8 mouse cellular contexts compared by ENCODE assay signal in the genomic region with DNA sequence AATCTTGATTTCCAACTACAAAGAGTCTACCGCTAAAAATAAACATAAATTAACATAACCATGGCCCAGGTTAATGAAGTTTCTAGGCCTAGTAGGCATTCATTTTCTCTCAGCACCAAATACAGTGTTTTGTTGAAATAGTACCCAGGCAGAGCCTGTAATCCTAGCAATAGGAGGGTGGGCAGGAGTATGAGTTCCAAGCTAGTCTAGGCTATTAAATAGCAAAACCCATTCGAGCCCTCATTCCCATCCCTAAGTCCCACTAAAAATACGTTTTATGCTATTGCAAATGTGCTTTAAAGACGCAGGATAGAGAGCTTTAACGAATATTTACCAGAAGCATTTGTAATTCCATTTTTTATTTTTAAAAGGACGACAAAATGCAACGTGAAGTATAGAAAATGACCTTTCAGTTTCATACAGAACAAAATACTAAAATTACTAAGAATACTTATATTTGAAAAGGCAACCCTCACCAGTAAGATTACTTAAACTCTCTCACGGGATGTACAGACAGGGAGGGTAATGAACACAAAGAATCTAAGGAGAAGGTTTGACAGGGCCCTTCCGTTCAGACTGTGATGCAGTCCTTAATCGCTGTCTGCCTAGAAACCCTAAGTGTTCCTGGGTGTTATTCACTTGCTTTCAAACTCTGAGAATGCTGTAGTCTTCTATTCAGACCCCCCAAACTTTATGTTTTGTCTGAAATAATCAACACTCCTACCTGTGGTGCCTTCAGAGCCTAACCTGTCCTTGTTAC. TPM values are rescaled to one million over a fixed set of nuclear protein-coding genes. Genes with fewer than 3 reads are reported as not detected.
DNase-seq lines count a peak whose midpoint lies in the region; ATAC-seq and TF ChIP-seq lines count a peak whose summit lies in the region.

No protein-coding gene starts in this region.

- peak overlapping the region; percentile 68 for H3ac ChIP-seq in C2C12 (ENCODE audit: control insufficient read depth, insufficient read length, low read depth)

- no peak for TF ChIP-seq CTCF in C2C12 (IDR thresholded peaks at IDR 0.05; ENCODE audit: control insufficient read depth, insufficient read depth, insufficient read length)

- 2% methylated on average over 10 of the region's 10 CpGs for WGBS in limb, embryonic 15.5 days

- peak overlapping the region; percentile 52 for H3K4me2 ChIP-seq in limb, embryonic 15.5 days

- H3K9me3 ChIP-seq in limb, embryonic 15.5 days, result no peaks in the 10 kb centered on the region

- peaks cover 18% of the 10 kb centered on the region; the same call in 1 of the 2 replicates for H3K4me1 ChIP-seq in limb, embryonic 15.5 days

- H3K4me3 ChIP-seq in C2C12 (ENCODE audit: insufficient read depth, poor library complexity, severe bottlenecking), result peak overlapping the region; percentile 98
- H3K4me3 ChIP-seq in limb, embryonic 15.5 days, result peak overlapping the region; percentile 92

- no peaks in the 10 kb centered on the region for H3K27me3 ChIP-seq in C2C12 (ENCODE audit: control insufficient read depth, insufficient read depth, insufficient read length)
- H3K27me3 ChIP-seq in limb, embryonic 15.5 days, result no peaks in the 10 kb centered on the region

- peaks cover 15% of the 10 kb centered on the region for H3K36me3 ChIP-seq in C2C12 (ENCODE audit: control insufficient read depth, insufficient read depth)
- no peaks in the 10 kb centered on the region for H3K36me3 ChIP-seq in limb, embryonic 15.5 days

- peak; percentile 0; the same call in 1 of the 2 replicates for ATAC-seq in frontal cortex, adult (ENCODE audit: low TSS enrichment)
- peak; percentile 19 for ATAC-seq in erythroblast, adult 5-6 weeks (replicated peaks; ENCODE audit: low FRiP score, poor library complexity, severe bottlenecking)
- no peak for ATAC-seq in limb, embryonic 15.5 days (ENCODE audit: insufficient number of reproducible peaks, low FRiP score, low TSS enrichment, low read depth)

- peak overlapping the region; percentile 86 for H3K9ac ChIP-seq in limb, embryonic 15.5 days

- peak overlapping the region; percentile 100 for H3K27ac ChIP-seq in limb, embryonic 15.5 days

- no peak for DNase-seq in frontal cortex, adult 2 months (ENCODE audit: extremely low spot score in 1 of 2, low spot score in 1 of 2)
- DNase-seq in adipocyte (ENCODE audit: low spot score), result no peak
- DNase-seq in layer of hippocampus, postnatal 14 days (ENCODE audit: low spot score in 2 of 2), result no peak
- DNase-seq in cerebellum, adult 11-12 months, result no peak

- peaks cover 86% of the 10 kb centered on the region for H3K79me2 ChIP-seq in C2C12 (ENCODE audit: control insufficient read depth, insufficient read depth)

- peaks cover 80% of the 10 kb centered on the region for H3K79me3 ChIP-seq in C2C12 (ENCODE audit: low read depth)

TF ChIP-seq in C2C12, 6 proteins besides CTCF, POLR2A, EP300 and RAD21:
- no peak for TF ChIP-seq FOSL1 (IDR thresholded peaks at IDR 0.05; ENCODE audit: insufficient read depth, low read length, poor library complexity, severe bottlenecking)
- no peak for TF ChIP-seq USF1 (IDR thresholded peaks at IDR 0.05; ENCODE audit: low read depth)
- no peak for TF ChIP-seq CEBPB (IDR thresholded peaks at IDR 0.05; ENCODE audit: low read depth)
- no peak for TF ChIP-seq MYOD1 (IDR thresholded peaks at IDR 0.05; ENCODE audit: control insufficient read depth, insufficient read length, low read depth)
- no peak for TF ChIP-seq MYOG (IDR thresholded peaks at IDR 0.05; ENCODE audit: control insufficient read depth, extremely low read depth, insufficient read length)
- no peak for TF ChIP-seq MAX (IDR thresholded peaks at IDR 0.05)

RNA-seq across cellular contexts. Expression of a gene that starts 2.1 kb away (rescaled TPM):
- 49.7 and 51.7 TPM in 2 replicates for polyA plus RNA-seq in frontal cortex, adult 2 months (2012; rRNA removed)
- polyA plus RNA-seq in C2C12 (2012; fragmentation: generic; extraction: Trizol), result 8.0 TPM
- 54.5 and 85.1 TPM in 2 replicates for total RNA-seq in erythroblast, adult 5-6 weeks (2015; ENCODE audit: low replicate concordance)
- 70.8 and 88.7 TPM in 2 replicates for total RNA-seq in erythroblast, adult 5-6 weeks (2017; ENCODE audit: low replicate concordance)
- 105 and 109 TPM in 2 replicates for polyA plus RNA-seq in limb, embryonic 15.5 days (2015; fragmentation: Nextera tagmentation; extraction: Ambion mirVana)
- total RNA-seq in layer of hippocampus, postnatal 14 days (2021), result 10 to 100 TPM; 93.2 to 96.7 TPM
